9 mouse cellular contexts compared by ENCODE assay signal in the genomic region with DNA sequence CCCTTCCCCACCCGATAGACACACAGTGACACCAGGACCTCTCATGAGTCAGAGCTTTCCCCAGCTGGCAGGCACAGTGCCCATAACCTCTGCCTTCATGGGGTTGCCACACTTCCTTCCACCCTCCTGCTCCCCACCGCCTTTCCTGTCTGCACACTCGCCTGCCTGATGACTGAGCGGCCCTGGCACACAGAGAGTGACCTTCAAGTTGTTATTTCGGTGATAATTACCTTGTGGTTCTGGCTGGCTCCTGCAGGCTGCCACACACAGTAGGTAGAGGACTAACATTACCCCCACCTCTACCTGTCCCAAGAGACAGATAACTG. TPM values are rescaled to one million over a fixed set of nuclear protein-coding genes. Genes with fewer than 3 reads are reported as not detected.
A peak's percentile ranks its signal among the peaks of the same experiment; 100 is the strongest.
DNase-seq lines count a peak whose midpoint lies in the region; ATAC-seq and TF ChIP-seq lines count a peak whose summit lies in the region.
"Had no signal": no experiment of that assay in that cellular context is flagged by ENCODE, and none has a peak within 500 bp of the region (broad histone marks: within the 10 kb centered on the region; RNA-seq: fewer than 3 reads in every experiment).

No protein-coding gene starts in this region.

- intact Hi-C loops in left cerebral cortex, postnatal 10 days (cut with DNase I) = no loop called here

- no peak overlapping the region for H3K4me3 ChIP-seq in stomach, embryonic 16.5 days (replicated peaks; ENCODE audit: low read length)
- no peak overlapping the region for H3K4me3 ChIP-seq in midbrain, embryonic 11.5 days (ENCODE audit: low read depth, low read length)
- H3K4me3 ChIP-seq in layer of hippocampus, adult 2 months = no peak overlapping the region

- ATAC-seq in common myeloid progenitor, adult 5-6 weeks (replicated peaks; ENCODE audit: low read depth, poor library complexity, severe bottlenecking) = peak; percentile 93
- ATAC-seq in inflammation-experienced regulatory T-cells, adult 6 months = peak; percentile 69
- ATAC-seq in stomach, embryonic 16.5 days (ENCODE audit: insufficient read depth, low FRiP score) = peak; percentile 90
- no peak for ATAC-seq in midbrain, embryonic 11.5 days (ENCODE audit: low FRiP score)

- no peak for TF ChIP-seq CTCF in layer of hippocampus, adult 2 months (conservative IDR thresholded peaks at IDR 0.05)

- H3K9ac ChIP-seq in stomach, embryonic 16.5 days (ENCODE audit: low read length) = no peak overlapping the region
- no peak overlapping the region for H3K9ac ChIP-seq in midbrain, embryonic 11.5 days (ENCODE audit: low read length)

- H3K27me3 ChIP-seq in stomach, embryonic 16.5 days (ENCODE audit: control insufficient read depth, insufficient read depth, low read length) = no peaks in the 10 kb centered on the region
- H3K27me3 ChIP-seq in midbrain, embryonic 11.5 days (ENCODE audit: control insufficient read depth, insufficient read depth, low read length) = no peaks in the 10 kb centered on the region

- no peak overlapping the region for H3K4me2 ChIP-seq in stomach, embryonic 16.5 days (ENCODE audit: low read depth, low read length)
- no peak overlapping the region for H3K4me2 ChIP-seq in midbrain, embryonic 11.5 days

- peak; percentile 13 to 53 for DNase-seq in left cerebral cortex, postnatal 10 days (ENCODE audit: extremely low spot score in 1 of 2, low spot score in 2 of 2)
- no peak for DNase-seq in left cerebral cortex, adult 11 months (ENCODE audit: low spot score)
- peak; percentile 84 for DNase-seq in lung, postnatal 10 days
- no peak for DNase-seq in midbrain, embryonic 11.5 days (ENCODE audit: low spot score, missing footprints)
- DNase-seq in layer of hippocampus, adult 2 months (ENCODE audit: low spot score in 2 of 2) = no peak

- H3K4me1 ChIP-seq in stomach, embryonic 16.5 days (ENCODE audit: control insufficient read depth, insufficient read depth, low read length) = no peaks in the 10 kb centered on the region
- no peaks in the 10 kb centered on the region for H3K4me1 ChIP-seq in midbrain, embryonic 11.5 days (ENCODE audit: control insufficient read depth, insufficient read depth, low read length)

- no peaks in the 10 kb centered on the region for H3K36me3 ChIP-seq in stomach, embryonic 16.5 days (ENCODE audit: control insufficient read depth, insufficient read depth, low read length)
- no peaks in the 10 kb centered on the region for H3K36me3 ChIP-seq in midbrain, embryonic 11.5 days (ENCODE audit: control insufficient read depth, insufficient read depth, low read length)

- 35% methylated on average over 5 of the region's 5 CpGs for WGBS in stomach, embryonic 16.5 days
- WGBS in midbrain, embryonic 11.5 days = 77% methylated on average over 5 of the region's 5 CpGs

- no peaks in the 10 kb centered on the region for H3K9me3 ChIP-seq in stomach, embryonic 16.5 days (replicated peaks; ENCODE audit: control insufficient read depth, low read length)
- no peaks in the 10 kb centered on the region for H3K9me3 ChIP-seq in midbrain, embryonic 11.5 days (ENCODE audit: control insufficient read depth, low read length)

- peak overlapping the region; percentile 80 for H3K27ac ChIP-seq in stomach, embryonic 16.5 days (ENCODE audit: low read length)
- H3K27ac ChIP-seq in midbrain, embryonic 11.5 days (ENCODE audit: low read depth, low read length) = no peak overlapping the region
- H3K27ac ChIP-seq in layer of hippocampus, adult 2 months = no peak overlapping the region
- H3K27ac ChIP-seq: kidney, postnatal 0 days had no signal

RNA-seq across cellular contexts. Expression of a gene that starts 21.2 kb away (rescaled TPM):
- total RNA-seq in left cerebral cortex, postnatal 10 days (2021) = 10 to 100 TPM; 40.5 to 43.1 TPM
- 93.7 and 111 TPM in 2 replicates for total RNA-seq in common myeloid progenitor, adult 5-6 weeks (2017)
- polyA plus RNA-seq in inflammation-experienced regulatory T-cells, adult 6 months (2017; shearing (Covaris generic)) = 1 to 10 TPM; 9.3 to 9.7 (median 9.4) TPM
- 45.5 and 48.9 TPM in 2 replicates for polyA plus RNA-seq in stomach, embryonic 16.5 days (2015; fragmentation: Nextera tagmentation; extraction: Ambion mirVana)
- 17.1 and 18.7 TPM in 2 replicates for polyA plus RNA-seq in midbrain, embryonic 11.5 days (2014; fragmentation: Nextera tagmentation; extraction: Ambion mirVana)
- total RNA-seq in layer of hippocampus, adult 2 months (2021) = 10 to 100 TPM; 37.1 to 40.5 TPM

Comparison
In these comparisons a context has a peak if more than half of its experiments do, and no peak if none do; other contexts are left out.
1. DNase-seq: peak in left cerebral cortex, postnatal 10 days (2 of 2) and lung, postnatal 10 days (single experiment); none in left cerebral cortex, adult 11 months (single experiment), midbrain, embryonic 11.5 days (single experiment) and layer of hippocampus, adult 2 months (0 of 2).